Mouse (Mus musculus) myocyte (in vitro differentiated cells): ENCODE results near the gene D130043K22Rik.

Experiments used
- MAX ChIP-seq: IDR thresholded peaks from one replicate; pipeline ENCODE4 v1.6.1; 2011; ENCODE audit warnings: low read depth, mild to moderate bottlenecking, control low read depth
- POLR2A ChIP-seq: IDR thresholded peaks from one replicate; pipeline ENCODE4 v1.6.1; 2011; ENCODE audit warnings: low read depth, mild to moderate bottlenecking, control low read depth, moderate library complexity; ENCODE audit not compliant: insufficient read length
- USF1 ChIP-seq: IDR thresholded peaks from one replicate; pipeline ENCODE4 v1.6.1; 2011; ENCODE audit warnings: low read depth, mild to moderate bottlenecking, control low read depth, moderate library complexity

GRCm38 (mm10) chr13:24948870-24949269, 103.9 kb downstream of the D130043K22Rik start:
- no peak for TF ChIP-seq POLR2A
- TF ChIP-seq USF1: no peak
- TF ChIP-seq MAX: no peak
